Mouse (Mus musculus) CH12.LX (cell line): ENCODE measurements around the gene Olfr718-ps1. TPM values are rescaled to one million over a fixed set of nuclear protein-coding genes. Genes with fewer than 3 reads are reported as not detected.

ENCODE experiments used
- DNase-seq: peaks from one replicate; pipeline ENCODE4 v3.0.0-alpha.2; 2013; ENCODE audit errors: extremely low read depth
- H3K27ac ChIP-seq: 2 replicates; pipeline ENCODE4 v1.5.1; 2012; ENCODE audit warnings: low read depth, mild to moderate bottlenecking, control low read depth, moderate library complexity; ENCODE audit not compliant: insufficient read depth
- H3K27me3 ChIP-seq: replicated peaks from 2 replicates; pipeline ENCODE3; 2012; ENCODE audit warnings: inconsistent platforms
- H3K36me3 ChIP-seq, 2 experiments: replicated peaks in 1 of 2; 2 replicates each; pipeline versions ENCODE3 to v1.6.1; 2012; ENCODE audit warnings: inconsistent platforms in 1 of 2, low read length in 1 of 2, mild to moderate bottlenecking in 1 of 2, mixed read lengths in 1 of 2, moderate library complexity in 1 of 2; ENCODE audit not compliant: control insufficient read depth in 1 of 2, insufficient read depth in 1 of 2
- H3K4me1 ChIP-seq, 2 experiments: 2 replicates each; pipeline ENCODE4 v1.6.1; 2012; ENCODE audit warnings: inconsistent platforms in 1 of 2, moderate library complexity in 1 of 2; ENCODE audit not compliant: insufficient read depth in 2 of 2, control insufficient read depth in 1 of 2
- H3K4me2 ChIP-seq: 2 replicates; pipeline ENCODE4 v1.6.1; 2012; ENCODE audit warnings: low read depth, mild to moderate bottlenecking, control low read depth; ENCODE audit not compliant: poor library complexity, insufficient read depth, severe bottlenecking
- H3K4me3 ChIP-seq, 3 experiments: fragments of 150-350 bp in 1 of 3; sonication (generic) in 1 of 3; replicated peaks in 1 of 3; 2 replicates each; pipeline versions ENCODE3 to v1.5.1; 2011 to 2012; ENCODE audit warnings: low read depth in 2 of 3, low read length in 2 of 3, mild to moderate bottlenecking in 2 of 3, moderate library complexity in 2 of 3, control low read depth in 1 of 3, improper control_type of control experiment in 1 of 3, inconsistent platforms in 1 of 3, mixed read lengths in 1 of 3; ENCODE audit not compliant: poor library complexity in 1 of 3
- H3K79me2 ChIP-seq: replicated peaks from 2 replicates; pipeline ENCODE4 v1.6.1; 2012; ENCODE audit warnings: mild to moderate bottlenecking, moderate library complexity; ENCODE audit not compliant: control insufficient read depth, poor library complexity, insufficient read depth, severe bottlenecking; ENCODE audit errors: extremely low read depth
- H3K9ac ChIP-seq: 2 replicates; pipeline ENCODE4 v1.6.1; 2012; ENCODE audit warnings: low read depth, mild to moderate bottlenecking, control low read depth, moderate library complexity; ENCODE audit not compliant: insufficient read depth
- H3K9me3 ChIP-seq: replicated peaks from 2 replicates; pipeline ENCODE3; 2012; ENCODE audit warnings: low read length, inconsistent platforms, mixed read lengths
- BHLHE40 ChIP-seq: IDR thresholded peaks from 2 replicates; pipeline ENCODE4 v1.6.1; 2011; ENCODE audit warnings: mild to moderate bottlenecking, low read depth, low read length, improper control_type of control experiment
- CHD1 ChIP-seq: IDR thresholded peaks from 2 replicates; pipeline ENCODE4 v1.6.1; 2012; ENCODE audit warnings: low read depth, low read length, improper control_type of control experiment, inconsistent platforms
- E2F4 ChIP-seq: IDR thresholded peaks from 2 replicates; pipeline ENCODE4 v1.6.1; 2011; ENCODE audit warnings: low read depth, low read length, improper control_type of control experiment; ENCODE audit not compliant: insufficient replicate concordance
- ELF1 ChIP-seq: IDR thresholded peaks from 2 replicates; pipeline ENCODE4 v1.6.1; 2014; ENCODE audit warnings: low read depth, mild to moderate bottlenecking, inconsistent platforms, low read length, improper control_type of control experiment
- EP300 ChIP-seq: IDR thresholded peaks from 2 replicates; pipeline ENCODE4 v1.6.1; 2011; ENCODE audit warnings: low read length, improper control_type of control experiment
- ETS1 ChIP-seq: conservative IDR thresholded peaks from 2 replicates; pipeline ENCODE4 v1.6.1; 2012; ENCODE audit warnings: low read depth, mild to moderate bottlenecking, inconsistent platforms, low read length, improper control_type of control experiment, moderate library complexity
- GABPA ChIP-seq: IDR thresholded peaks from 2 replicates; pipeline ENCODE4 v1.6.1; 2012; ENCODE audit warnings: low read depth, low read length, improper control_type of control experiment, inconsistent platforms; ENCODE audit not compliant: insufficient replicate concordance
- HCFC1 ChIP-seq: IDR thresholded peaks from 2 replicates; pipeline ENCODE4 v1.6.1; 2012; ENCODE audit warnings: low read depth, mild to moderate bottlenecking, inconsistent platforms, low read length, improper control_type of control experiment
- IRF4 ChIP-seq: IDR thresholded peaks from 2 replicates; pipeline ENCODE4 v1.6.1; 2014; ENCODE audit warnings: low read depth, mild to moderate bottlenecking, inconsistent platforms, low read length, improper control_type of control experiment
- JUN ChIP-seq: IDR thresholded peaks from 2 replicates; pipeline ENCODE4 v1.6.1; 2011; ENCODE audit warnings: low read depth, mild to moderate bottlenecking, low read length, improper control_type of control experiment, moderate library complexity; ENCODE audit not compliant: insufficient read depth
- JUND ChIP-seq: conservative IDR thresholded peaks from 2 replicates; pipeline ENCODE4 v1.6.1; 2011; ENCODE audit warnings: low read depth, low read length, improper control_type of control experiment
- KAT2A ChIP-seq: IDR thresholded peaks from 2 replicates; pipeline ENCODE4 v1.6.1; 2012; ENCODE audit warnings: low read length, improper control_type of control experiment, inconsistent platforms; ENCODE audit not compliant: insufficient replicate concordance
- MAZ ChIP-seq: IDR thresholded peaks from 2 replicates; pipeline ENCODE4 v1.6.1; 2012; ENCODE audit warnings: low read depth, mild to moderate bottlenecking, inconsistent platforms, low read length, improper control_type of control experiment, moderate library complexity
- MXI1 ChIP-seq: IDR thresholded peaks from 2 replicates; pipeline ENCODE4 v1.6.1; 2011; ENCODE audit warnings: mild to moderate bottlenecking, low read depth, low read length, improper control_type of control experiment
- MYC ChIP-seq: IDR thresholded peaks from 2 replicates; pipeline ENCODE4 v1.6.1; 2011; ENCODE audit warnings: low read depth, mild to moderate bottlenecking, improper control_type of control experiment, low read length
- PAX5 ChIP-seq: IDR thresholded peaks from 2 replicates; pipeline ENCODE4 v1.6.1; 2012; ENCODE audit warnings: low read length, inconsistent platforms, mixed read lengths
- POLR2A ChIP-seq: IDR thresholded peaks from 2 replicates; pipeline ENCODE4 v1.6.1; 2011; ENCODE audit warnings: low read depth, mild to moderate bottlenecking, improper control_type of control experiment, low read length
- RAD21 ChIP-seq: IDR thresholded peaks from 2 replicates; pipeline ENCODE4 v1.6.1; 2011; ENCODE audit warnings: low read depth, mild to moderate bottlenecking, low read length, improper control_type of control experiment, moderate library complexity
- SIN3A ChIP-seq: IDR thresholded peaks from 2 replicates; pipeline ENCODE4 v1.6.1; 2012; ENCODE audit warnings: low read length, improper control_type of control experiment, inconsistent platforms
- SMC3 ChIP-seq: IDR thresholded peaks from 2 replicates; pipeline ENCODE4 v1.6.1; 2011; ENCODE audit warnings: low read depth, low read length, improper control_type of control experiment
- TCF12 ChIP-seq: IDR thresholded peaks from 2 replicates; pipeline ENCODE4 v1.6.1; 2014; ENCODE audit warnings: low read depth, mild to moderate bottlenecking, inconsistent platforms, low read length, improper control_type of control experiment
- USF1 ChIP-seq: IDR thresholded peaks from 2 replicates; pipeline ENCODE4 v1.6.1; 2014; ENCODE audit warnings: low read depth, mild to moderate bottlenecking, inconsistent platforms, low read length, improper control_type of control experiment
- ZKSCAN1 ChIP-seq: IDR thresholded peaks from 2 replicates; pipeline ENCODE4 v1.6.1; 2012; ENCODE audit warnings: low read depth, inconsistent platforms, low read length, improper control_type of control experiment, borderline replicate concordance
- ZMIZ1 ChIP-seq: IDR thresholded peaks from 2 replicates; pipeline ENCODE4 v1.6.1; 2012; ENCODE audit warnings: low read depth, mild to moderate bottlenecking, inconsistent platforms, low read length, improper control_type of control experiment
- ZNF384 ChIP-seq: IDR thresholded peaks from 2 replicates; pipeline ENCODE4 v1.6.1; 2012; ENCODE audit warnings: low read depth, low read length, improper control_type of control experiment, inconsistent platforms
- dilution Hi-C: fragments of 300-500 bp; cut with MboI; formaldehyde crosslinking; loops from 2 replicates; pipeline ENCODE4 v1.14.3; 2020; ENCODE audit warnings: low sequenced_read_pairs; ENCODE audit not compliant: extremely low pct_unique_long_range_greater_than_20kb, extremely low pct_ligation_motif_present
- in situ Hi-C: fragments of 300-500 bp; cut with MboI; formaldehyde crosslinking; loops from 3 replicates; pipeline ENCODE4 v1.14.3; 2019; ENCODE audit warnings: low sequenced_read_pairs, low pct_ligation_motif_present, low pct_unique_long_range_greater_than_20kb, mixed read lengths
- polyA plus RNA-seq: library from polyadenylated mRNA; unstranded; fragments of >175 nt; gene quantifications from 2 replicates; pipeline ENCODE4 v1.2.1, GENCODE M21; 2012; ENCODE audit warnings: low read depth; ENCODE audit not compliant: insufficient read length
- total RNA-seq, 2 experiments: library from RNA; depleted of rRNA; stranded (reverse); fragments of 300-350 nt in 1 of 2; fragments of >200 nt in 1 of 2; gene quantifications; 2 replicates each; pipeline ENCODE4 v1.2.3; 2012 to 2014

Gene Olfr718-ps1
- total and polyA plus RNA-seq, 3 experiments: not detected

DNA sequence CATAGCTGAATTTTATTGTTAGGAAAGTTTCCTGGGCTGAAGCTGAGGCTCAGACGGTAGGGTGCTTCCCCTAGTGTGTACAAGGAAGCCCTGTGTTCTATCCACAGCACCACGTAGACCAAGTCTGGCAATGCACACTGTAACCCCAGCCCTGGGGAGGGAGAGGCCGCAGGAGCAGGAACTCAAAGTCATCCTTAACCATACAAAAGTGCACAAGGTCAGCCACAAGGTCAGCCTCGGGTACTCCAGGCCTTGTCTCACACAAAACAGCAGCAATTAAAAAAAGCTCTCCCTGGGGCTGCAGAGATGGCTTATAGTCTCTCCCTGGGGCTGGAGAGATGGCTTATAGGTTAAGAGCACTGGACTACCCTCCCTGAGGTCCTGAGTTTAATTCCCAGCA, 20.5 kb downstream of the Olfr718-ps1 start:
- TF ChIP-seq HCFC1: no peak
- no peak for TF ChIP-seq TCF12
- no peak for TF ChIP-seq GABPA
- no peak for TF ChIP-seq IRF4
- TF ChIP-seq EP300: no peak
- no peak for TF ChIP-seq SIN3A
- no peak for TF ChIP-seq E2F4
- TF ChIP-seq JUN: no peak
- TF ChIP-seq RAD21: no peak
- no peak for TF ChIP-seq PAX5
- no peak for TF ChIP-seq JUND
- TF ChIP-seq ELF1: no peak
- TF ChIP-seq POLR2A: no peak
- TF ChIP-seq, all 38 proteins: peak for 0
- in situ Hi-C loops: no loop called here
- Histone ChIP-seq H3K36me3 (no peaks in the 10 kb centered on the region), H3K4me3 (no peak overlapping the region), H3K27ac (no peak overlapping the region), H3K4me1 (peaks cover 0 to 4% of the 10 kb centered on the region in 2 experiments; a peak in 1 of 4 replicates), H3K4me2 (no peak overlapping the region), H3K9me3 (peaks cover 2% of the 10 kb centered on the region), H3K27me3 (peaks cover 5% of the 10 kb centered on the region), H3K9ac (no peak overlapping the region), H3K79me2 (no peaks in the 10 kb centered on the region)
- dilution Hi-C loops: no loop called here
- no peak for DNase-seq

DNA sequence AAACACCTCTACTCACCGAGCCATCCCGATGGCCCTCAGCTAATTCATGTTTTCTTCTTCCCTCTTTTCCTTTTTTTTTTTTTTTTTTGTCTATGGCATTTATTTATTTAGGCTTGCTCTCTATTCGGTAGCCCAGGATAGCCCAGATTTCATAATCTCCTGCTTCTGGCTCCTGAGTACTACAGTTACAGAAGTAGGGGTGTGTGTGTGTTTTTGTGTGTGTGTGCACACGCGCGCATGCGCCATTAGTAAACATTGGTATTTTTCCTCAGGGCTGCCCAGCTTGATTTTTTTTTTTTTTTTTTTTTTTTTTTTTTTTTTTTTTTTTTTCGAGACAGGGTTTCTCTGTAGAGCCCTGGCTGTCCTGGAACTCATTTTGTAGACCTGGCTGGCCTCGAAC, 21.3 kb downstream of the Olfr718-ps1 start:
- in situ Hi-C loops: no loop called here
- Histone ChIP-seq H3K4me1 (peaks cover 0 to 4% of the 10 kb centered on the region in 2 experiments; a peak in 1 of 4 replicates), H3K9me3 (peaks cover 2% of the 10 kb centered on the region), H3K27ac (no peak overlapping the region), H3K4me2 (no peak overlapping the region), H3K27me3 (peaks cover 5% of the 10 kb centered on the region)
- dilution Hi-C loops: no loop called here
- TF ChIP-seq TCF12 (no peak), EP300 (no peak), GABPA (no peak), BHLHE40 (no peak), ZKSCAN1 (no peak), ZNF384 (no peak), MAZ (no peak), MYC (no peak), HCFC1 (no peak), KAT2A (no peak), ZMIZ1 (no peak), ETS1 (no peak), PAX5 (no peak), USF1 (no peak), ELF1 (no peak), MXI1 (no peak), IRF4 (no peak), CHD1 (no peak), JUN (no peak), SMC3 (no peak)
- TF ChIP-seq, all 38 proteins: peak for 0
- no peak overlapping the region for H3K9ac ChIP-seq
- H3K4me3 ChIP-seq: no peak overlapping the region
- no peaks in the 10 kb centered on the region for H3K79me2 ChIP-seq
- no peaks in the 10 kb centered on the region for H3K36me3 ChIP-seq
- DNase-seq: no peak
